Mouse (Mus musculus) forebrain, postnatal 0 days (tissue): ENCODE data around the gene Rab10. TPM values are rescaled to one million over a fixed set of nuclear protein-coding genes. Genes with fewer than 3 reads are reported as not detected.

Experiments
- ATAC-seq: fragments of 200-750 bp; cut with Nextera tagmentation; 2 replicates; pipeline ENCODE4 v1.8.0; 2017; ENCODE audit warnings: mild to moderate bottlenecking, moderate library complexity
- DNase-seq: peaks from one replicate; pipeline ENCODE4 v3.0.0-alpha.2; 2015
- H3K27ac ChIP-seq: fragments of 300-500 bp; sonication (generic); 2 replicates; pipeline ENCODE4 v1.5.1; 2014; ENCODE audit warnings: low read depth, mild to moderate bottlenecking, antibody characterized with exemption, low read length, moderate library complexity, mixed read lengths
- H3K27me3 ChIP-seq: fragments of 300-500 bp; sonication (generic); 2 replicates; pipeline ENCODE4 v1.6.1; 2014; ENCODE audit warnings: mild to moderate bottlenecking, low read length, mixed read lengths; ENCODE audit not compliant: insufficient read depth
- H3K36me3 ChIP-seq: fragments of 300-500 bp; sonication (generic); 2 replicates; pipeline ENCODE4 v1.6.1; 2014; ENCODE audit warnings: mild to moderate bottlenecking, moderate library complexity; ENCODE audit not compliant: insufficient read depth
- H3K4me1 ChIP-seq: fragments of 300-500 bp; sonication (generic); 2 replicates; pipeline ENCODE4 v1.6.1; 2014; ENCODE audit warnings: antibody characterized with exemption; ENCODE audit not compliant: insufficient read depth
- H3K4me2 ChIP-seq: fragments of 300-500 bp; sonication (generic); 2 replicates; pipeline ENCODE4 v1.6.1; 2014; ENCODE audit warnings: low read depth, mild to moderate bottlenecking, moderate library complexity
- H3K4me3 ChIP-seq: fragments of 300-500 bp; sonication (generic); 2 replicates; pipeline ENCODE4 v1.5.1; 2014; ENCODE audit warnings: low read depth, low read length, mixed read lengths
- H3K9ac ChIP-seq: fragments of 300-500 bp; sonication (generic); 2 replicates; pipeline ENCODE4 v1.6.1; 2014; ENCODE audit warnings: mild to moderate bottlenecking
- H3K9me3 ChIP-seq: fragments of 300-500 bp; sonication (generic); 2 replicates; pipeline ENCODE4 v1.6.1; 2016; ENCODE audit warnings: low read length
- CTCF ChIP-seq: sonication (generic); IDR thresholded peaks from 2 replicates; pipeline ENCODE4 v1.5.1; 2016; ENCODE audit warnings: antibody characterized with exemption, control low read depth, low read depth
- WGBS: fragments of 180-500 bp; shearing (Covaris S2); extraction: QIAGEN DNeasy Blood & Tissue Kit; methylation state at CpG from one replicate; pipeline ENCODE4 v1.1.7; 2014; 5-methylcytosine and 5-hydroxymethylcytosine counted together
- polyA plus RNA-seq: library from polyadenylated mRNA; unstranded; fragments of >200 nt; fragmentation: Nextera tagmentation; extraction: Ambion mirVana; gene quantifications from 2 replicates; pipeline ENCODE4 v1.2.1, GENCODE M21; 2015
- total RNA-seq: library from RNA; depleted of rRNA; stranded (reverse); fragments of >200 nt; gene quantifications from 2 replicates; pipeline ENCODE4 v1.2.3, GENCODE M21; 2014

The Rab10 gene
- total and polyA plus RNA-seq, 2 experiments from 2014 or later: 151 to 237 TPM

DNA sequence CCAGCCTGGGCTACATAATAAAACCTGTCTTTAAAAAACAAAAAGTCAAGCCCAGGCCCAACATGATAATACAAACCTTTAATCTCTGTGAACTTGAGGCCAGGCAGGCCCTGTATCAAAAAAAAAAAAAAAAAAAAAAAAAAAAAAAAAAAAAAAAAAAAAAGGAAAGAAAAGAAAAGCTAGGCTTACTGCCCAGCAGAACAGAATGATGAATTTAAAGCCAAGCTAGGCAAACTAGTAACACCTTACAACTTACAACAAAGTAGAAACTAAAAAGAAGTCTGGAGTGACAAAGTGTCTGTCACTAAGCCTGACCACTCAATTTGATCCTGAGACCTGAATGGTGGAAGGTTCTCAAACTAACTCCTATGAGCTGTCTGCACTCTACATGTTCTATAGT is 37.9 kb upstream of the Rab10 start:
- H3K4me2 ChIP-seq: no peak overlapping the region
- no peak for TF ChIP-seq CTCF
- H3K36me3 ChIP-seq: no peaks in the 10 kb centered on the region
- H3K27ac ChIP-seq: no peak overlapping the region
- ATAC-seq: no peak
- no peak for DNase-seq
- no peaks in the 10 kb centered on the region for H3K4me1 ChIP-seq
- no peak overlapping the region for H3K9ac ChIP-seq
- H3K27me3 ChIP-seq: no peaks in the 10 kb centered on the region
- no peaks in the 10 kb centered on the region for H3K9me3 ChIP-seq
- no peak overlapping the region for H3K4me3 ChIP-seq

- H3K27ac ChIP-seq: no peak overlapping the region
- H3K9me3 ChIP-seq: no peaks in the 10 kb centered on the region
- 90% methylated on average over 5 of the region's 5 CpGs for WGBS
- no peak for DNase-seq
- no peaks in the 10 kb centered on the region for H3K36me3 ChIP-seq
- no peaks in the 10 kb centered on the region for H3K27me3 ChIP-seq
- no peak overlapping the region for H3K4me2 ChIP-seq
- TF ChIP-seq CTCF: no peak
- H3K4me1 ChIP-seq: no peaks in the 10 kb centered on the region
- no peak overlapping the region for H3K9ac ChIP-seq
- no peak for ATAC-seq
- no peak overlapping the region for H3K4me3 ChIP-seq
Measured at GRCm38 (mm10) chr12:3345038-3345437, 35.3 kb upstream of the Rab10 start.

DNA sequence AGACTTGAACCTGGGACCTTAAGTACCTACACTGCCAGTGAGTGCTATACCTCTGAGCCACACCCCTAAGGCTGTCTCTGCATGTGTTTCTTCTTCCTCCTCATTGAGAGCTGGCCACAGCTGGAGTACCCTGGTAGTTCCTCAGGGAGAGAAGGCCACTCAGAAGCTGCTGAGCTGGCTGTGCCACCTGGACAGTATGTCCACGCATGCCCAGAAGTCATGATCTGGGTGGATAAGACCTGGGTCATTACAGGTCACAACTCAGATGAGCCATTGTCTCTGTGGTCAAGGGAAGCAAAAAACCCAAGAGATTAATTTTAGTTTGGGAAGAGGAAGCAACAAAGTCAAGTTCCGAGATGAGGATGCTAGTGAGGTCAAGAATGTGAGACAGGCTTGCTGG is 34.4 kb upstream of the Rab10 start:
- ATAC-seq (no peak), DNase-seq (no peak)
- Histone ChIP-seq H3K9me3 (no peaks in the 10 kb centered on the region), H3K4me1 (no peaks in the 10 kb centered on the region), H3K4me2 (no peak overlapping the region), H3K4me3 (no peak overlapping the region), H3K36me3 (no peaks in the 10 kb centered on the region), H3K9ac (no peak overlapping the region), H3K27ac (no peak overlapping the region), H3K27me3 (no peaks in the 10 kb centered on the region)
- no peak for TF ChIP-seq CTCF
- 91% methylated on average over 2 of the region's 2 CpGs for WGBS

DNA sequence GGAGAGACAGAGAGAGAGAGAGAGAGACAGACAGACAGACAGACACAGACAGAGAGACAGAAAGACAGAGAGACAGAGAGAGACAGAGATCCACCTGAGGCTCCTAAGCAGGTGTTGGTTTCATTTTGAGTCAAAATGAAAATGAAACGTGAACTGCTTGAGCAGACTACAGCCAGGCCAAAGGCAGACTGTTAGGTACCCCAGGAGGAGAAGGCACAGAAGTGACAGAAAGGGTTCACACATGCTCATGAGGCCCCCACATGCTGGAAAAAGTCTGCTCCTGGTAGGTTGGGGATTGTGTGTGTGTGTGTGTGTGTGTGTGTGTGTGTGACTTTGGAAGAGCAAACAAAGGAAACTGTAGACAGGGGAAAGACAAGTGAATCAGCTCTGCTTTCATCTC is 29.2 kb upstream of the Rab10 start:
- Histone ChIP-seq H3K36me3 (no peaks in the 10 kb centered on the region), H3K4me2 (no peak overlapping the region)
- 80% methylated on average over 1 of the region's 1 CpGs for WGBS

DNA sequence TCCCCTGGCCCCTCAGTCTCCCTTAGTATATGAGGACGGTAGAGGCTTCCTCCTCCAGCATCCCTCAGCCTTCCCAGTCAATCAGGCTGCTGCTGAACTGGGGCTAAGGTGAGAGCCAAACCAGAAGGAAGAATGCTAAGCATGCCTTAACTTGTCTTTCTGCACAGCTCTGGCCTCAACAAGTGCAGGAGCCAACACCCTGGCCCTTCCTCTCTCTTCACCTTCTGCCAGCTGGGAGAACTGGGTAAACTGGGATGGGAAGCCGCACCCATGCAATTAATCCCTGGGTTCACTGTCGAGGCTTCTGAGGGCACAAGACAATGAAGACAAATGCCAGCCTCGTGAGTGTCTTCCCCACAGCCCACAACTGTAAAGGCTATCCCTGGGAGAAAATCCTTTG is 19.9 kb upstream of the Rab10 start:
- DNase-seq (no peak), ATAC-seq (no peak)
- H3K27me3 ChIP-seq: no peaks in the 10 kb centered on the region
- H3K4me3 ChIP-seq: no peak overlapping the region
- H3K4me2 ChIP-seq: no peak overlapping the region
- no peak for TF ChIP-seq CTCF
- no peak overlapping the region for H3K27ac ChIP-seq
- no peak overlapping the region for H3K9ac ChIP-seq
- no peaks in the 10 kb centered on the region for H3K4me1 ChIP-seq
- H3K9me3 ChIP-seq: no peaks in the 10 kb centered on the region
- no peaks in the 10 kb centered on the region for H3K36me3 ChIP-seq
- 80% methylated on average over 4 of the region's 4 CpGs for WGBS

More for the DNA sequence above, 29.2 kb upstream of the Rab10 start:
- Histone ChIP-seq H3K27me3 (no peaks in the 10 kb centered on the region), H3K9me3 (no peaks in the 10 kb centered on the region), H3K9ac (no peak overlapping the region), H3K4me3 (no peak overlapping the region), H3K4me1 (no peaks in the 10 kb centered on the region), H3K27ac (no peak overlapping the region)
- TF ChIP-seq CTCF: no peak
- ATAC-seq: no peak
- DNase-seq: no peak

GRCm38 (mm10) chr12:3325232-3325631 is 15.5 kb upstream of the Rab10 start:
- ATAC-seq (no peak), DNase-seq (no peak)
- Histone ChIP-seq H3K36me3 (no peaks in the 10 kb centered on the region), H3K27me3 (no peaks in the 10 kb centered on the region), H3K27ac (no peak overlapping the region), H3K4me1 (no peaks in the 10 kb centered on the region), H3K9ac (no peak overlapping the region), H3K9me3 (no peaks in the 10 kb centered on the region), H3K4me2 (no peak overlapping the region), H3K4me3 (no peak overlapping the region)
- TF ChIP-seq CTCF: no peak
- 84% methylated on average over 2 of the region's 2 CpGs for WGBS

- no peaks in the 10 kb centered on the region for H3K36me3 ChIP-seq
- DNase-seq (no peak), ATAC-seq (no peak)
- no peaks in the 10 kb centered on the region for H3K9me3 ChIP-seq
- H3K4me3 ChIP-seq: no peak overlapping the region
- H3K9ac ChIP-seq: no peak overlapping the region
- 78% methylated on average over 6 of the region's 6 CpGs for WGBS
- no peak overlapping the region for H3K27ac ChIP-seq
- H3K4me2 ChIP-seq: no peak overlapping the region
- no peaks in the 10 kb centered on the region for H3K4me1 ChIP-seq
- TF ChIP-seq CTCF: no peak
- H3K27me3 ChIP-seq: no peaks in the 10 kb centered on the region
Measured at GRCm38 (mm10) chr12:3323241-3323640, 13.5 kb upstream of the Rab10 start.

DNA sequence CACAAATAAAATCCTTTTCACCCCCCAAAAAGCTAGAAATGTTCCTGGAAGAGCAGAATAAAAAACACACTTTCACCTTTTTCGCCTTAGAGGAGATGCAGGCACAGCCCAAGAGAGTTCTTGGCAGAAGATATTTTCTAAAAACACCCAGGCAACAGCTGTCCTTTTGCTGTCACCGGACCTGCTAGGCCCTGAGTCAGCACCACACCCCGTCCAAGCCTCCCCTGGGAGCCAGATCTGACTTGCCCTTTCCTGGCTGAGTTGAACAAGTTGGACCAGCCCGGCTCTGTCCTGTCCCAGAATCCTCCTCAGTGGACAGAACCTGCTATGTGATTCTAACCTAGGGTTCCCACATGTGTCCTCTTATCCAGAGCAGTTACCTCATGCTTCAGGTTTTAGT is 9.6 kb upstream of the Rab10 start:
- Histone ChIP-seq H3K9ac (no peak overlapping the region), H3K4me2 (no peak overlapping the region), H3K27ac (no peak overlapping the region), H3K4me3 (no peak overlapping the region), H3K4me1 (no peaks in the 10 kb centered on the region), H3K9me3 (no peaks in the 10 kb centered on the region), H3K27me3 (no peaks in the 10 kb centered on the region), H3K36me3 (no peaks in the 10 kb centered on the region)
- 81% methylated on average over 4 of the region's 4 CpGs for whole genome bisulfite sequencing
- no peak for TF ChIP-seq CTCF
- DNase-seq (no peak), ATAC-seq (no peak)
